Mouse (Mus musculus) liver, embryonic 14.5 days (tissue): Measurements from ENCODE around the gene Agap3. TPM values are rescaled to one million over a fixed set of nuclear protein-coding genes. Genes with fewer than 3 reads are reported as not detected.

Experiments
- ATAC-seq: fragments of 200-750 bp; cut with Nextera tagmentation; 2 replicates; pipeline ENCODE4 v1.8.0; 2017; ENCODE audit warnings: moderate number of reproducible peaks, mild to moderate bottlenecking, moderate library complexity; ENCODE audit not compliant: insufficient read depth
- DNase-seq, 3 experiments: peaks; one replicate each; pipeline ENCODE4 v3.0.0-alpha.2; 2012 to 2013; ENCODE audit warnings: low read depth in 3 of 3, low spot score in 3 of 3
- H3K27ac ChIP-seq: fragments of 300-500 bp; sonication (generic); 2 replicates; pipeline ENCODE4 v1.5.1; 2014; ENCODE audit warnings: moderate library complexity, mild to moderate bottlenecking, control low read depth, inconsistent platforms
- H3K27me3 ChIP-seq: fragments of 300-500 bp; sonication (generic); 2 replicates; pipeline ENCODE4 v1.6.1; 2014; ENCODE audit warnings: mild to moderate bottlenecking, low read length, moderate library complexity; ENCODE audit not compliant: control insufficient read depth, insufficient read depth
- H3K36me3 ChIP-seq: fragments of 300-500 bp; sonication (generic); replicated peaks from 2 replicates; pipeline ENCODE4 v1.6.1; 2014; ENCODE audit warnings: low read depth; ENCODE audit not compliant: control insufficient read depth, insufficient read depth
- H3K4me1 ChIP-seq, 2 experiments: fragments of 200-500 bp in 1 of 2; fragments of 300-500 bp in 1 of 2; sonication (generic) in 1 of 2; replicated peaks; 2 replicates each; pipeline ENCODE4 v1.6.1; 2012 to 2014; ENCODE audit warnings: antibody characterized with exemption in 1 of 2, inconsistent platforms in 1 of 2, low read length in 1 of 2; ENCODE audit not compliant: control insufficient read depth in 2 of 2, insufficient read depth in 2 of 2
- H3K4me2 ChIP-seq: fragments of 300-500 bp; sonication (generic); 2 replicates; pipeline ENCODE4 v1.6.1; 2014; ENCODE audit warnings: low read depth, mild to moderate bottlenecking, control low read depth, moderate library complexity
- H3K4me3 ChIP-seq, 2 experiments: fragments of 200-500 bp in 1 of 2; fragments of 300-500 bp in 1 of 2; sonication (generic) in 1 of 2; 2 replicates each; pipeline ENCODE4 v1.5.1; 2012 to 2014; ENCODE audit warnings: low read depth in 2 of 2, low read length in 2 of 2, mild to moderate bottlenecking in 2 of 2, control low read depth in 1 of 2, inconsistent platforms in 1 of 2, moderate library complexity in 1 of 2; ENCODE audit not compliant: insufficient read depth in 1 of 2
- H3K9ac ChIP-seq: fragments of 300-500 bp; sonication (generic); replicated peaks from 2 replicates; pipeline ENCODE4 v1.6.1; 2014; ENCODE audit warnings: mild to moderate bottlenecking, control low read depth, moderate library complexity
- H3K9me3 ChIP-seq: fragments of 300-500 bp; sonication (generic); 2 replicates; pipeline ENCODE4 v1.6.1; 2016; ENCODE audit warnings: low read length, mixed read lengths; ENCODE audit not compliant: control insufficient read depth
- CTCF ChIP-seq: IDR thresholded peaks from 2 replicates; pipeline ENCODE4 v1.5.1; 2016; ENCODE audit warnings: antibody characterized with exemption, low read depth, control low read depth
- EP300 ChIP-seq: IDR thresholded peaks from 2 replicates; pipeline ENCODE4 v1.6.1; 2016; ENCODE audit warnings: antibody characterized with exemption, low read depth
- WGBS: fragments of 180-500 bp; shearing (Covaris S2); extraction: QIAGEN DNeasy Blood & Tissue Kit; methylation state at CpG from one replicate; pipeline ENCODE4 v1.1.7; 2014; ENCODE audit not compliant: insufficient replicate concordance; 5-methylcytosine and 5-hydroxymethylcytosine counted together
- polyA plus RNA-seq, 2 experiments: library from polyadenylated mRNA; depleted of rRNA in 1 of 2; stranded (reverse) in 1 of 2; unstranded in 1 of 2; fragments of >200 nt; fragmentation: Nextera tagmentation in 1 of 2; extraction: Ambion mirVana in 1 of 2; gene quantifications; 2 replicates each; pipeline versions ENCODE4 v1.2.1 to v1.2.3; 2012 to 2014

The Agap3 gene
- polyA plus RNA-seq, 2 experiments, result 6.6 to 16.9 TPM

DNA sequence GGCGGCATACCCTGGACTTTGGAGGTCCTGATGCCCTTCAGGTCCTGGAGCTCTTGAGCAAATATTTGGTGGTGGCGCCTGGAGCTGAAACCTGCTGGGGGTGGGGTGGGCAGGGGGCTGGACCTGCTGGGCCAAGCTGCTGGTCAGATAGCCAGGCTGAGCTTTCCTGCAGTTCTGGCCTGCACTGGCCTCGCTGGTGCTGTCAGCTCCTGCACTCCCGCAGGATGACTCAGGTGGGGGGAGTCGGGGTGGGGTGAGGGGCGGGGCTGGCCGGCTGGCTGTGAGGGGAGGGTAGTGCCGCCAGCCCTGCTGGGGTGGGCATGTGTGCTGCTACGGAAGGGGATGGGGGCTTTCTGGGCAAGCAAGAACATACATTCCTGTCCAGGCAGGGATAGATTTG is 23.4 kb upstream of the Agap3 start:
- ATAC-seq, result no peak
- Histone ChIP-seq H3K4me3 (peak overlapping the region; percentile 22 to 32; a peak in 3 of 4 replicates), H3K9ac (no peak overlapping the region), H3K36me3 (no peaks in the 10 kb centered on the region; the same call in none of the 2 replicates), H3K27me3 (no peaks in the 10 kb centered on the region), H3K4me1 (peaks cover 18 to 25% of the 10 kb centered on the region in 2 experiments), H3K9me3 (no peaks in the 10 kb centered on the region), H3K27ac (no peak overlapping the region), H3K4me2 (peak overlapping the region; percentile 41)
- TF ChIP-seq EP300 (no peak), CTCF (no peak)
- WGBS, result 36% methylated on average over 9 of the region's 9 CpGs
- no peak for DNase-seq

GRCm38 (mm10) chr5:24433993-24434392 is 18.0 kb upstream of the Agap3 start:
- no peak overlapping the region for H3K4me3 ChIP-seq
- ATAC-seq, result no peak
- no peak overlapping the region for H3K4me2 ChIP-seq
- 76% methylated on average over 8 of the region's 8 CpGs for WGBS
- no peaks in the 10 kb centered on the region for H3K9me3 ChIP-seq
- H3K4me1 ChIP-seq, result no peaks in the 10 kb centered on the region
- no peak overlapping the region for H3K9ac ChIP-seq
- no peaks in the 10 kb centered on the region for H3K27me3 ChIP-seq
- DNase-seq, result no peak
- TF ChIP-seq EP300, result no peak
- TF ChIP-seq CTCF, result no peak
- H3K27ac ChIP-seq, result no peak overlapping the region
- H3K36me3 ChIP-seq, result peaks cover 2% of the 10 kb centered on the region

- Histone ChIP-seq H3K4me1 (peaks cover 6 to 8% of the 10 kb centered on the region in 2 experiments; a peak in 3 of 4 replicates), H3K27me3 (no peaks in the 10 kb centered on the region), H3K4me2 (no peak overlapping the region), H3K9me3 (no peaks in the 10 kb centered on the region), H3K9ac (no peak overlapping the region), H3K4me3 (no peak overlapping the region), H3K27ac (no peak overlapping the region), H3K36me3 (peaks cover 12% of the 10 kb centered on the region)
- no peak for DNase-seq
- TF ChIP-seq CTCF (no peak), EP300 (no peak)
- WGBS, result 83% methylated on average over 8 of the region's 8 CpGs
- no peak for ATAC-seq
These were observed 10.8 kb upstream of the Agap3 start for GRCm38 (mm10) chr5:24441187-24441586.

DNA sequence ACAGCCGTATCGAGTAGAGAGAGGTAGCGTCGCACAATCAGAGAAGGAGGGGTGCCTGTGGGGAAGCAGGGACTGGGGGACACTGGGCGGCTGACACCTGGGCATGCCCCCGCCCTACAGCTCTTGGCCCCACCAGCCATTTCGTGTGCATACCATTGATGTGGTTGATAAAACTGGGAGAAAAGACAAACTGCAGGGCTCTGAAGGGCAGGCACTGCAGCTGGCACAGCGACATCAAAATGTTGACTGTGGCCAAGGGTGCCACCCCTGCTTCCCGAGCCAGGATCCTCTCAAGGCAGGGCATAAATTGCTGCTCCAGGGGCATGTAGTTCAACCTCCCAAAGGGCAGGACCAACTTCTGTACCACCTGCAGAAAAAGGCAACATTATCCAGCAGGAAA is 9.9 kb upstream of the Agap3 start:
- DNase-seq, result no peak
- H3K4me1 ChIP-seq, result peaks cover 8% of the 10 kb centered on the region in 2 experiments
- H3K36me3 ChIP-seq, result peaks cover 12% of the 10 kb centered on the region
- ATAC-seq, result no peak
- H3K4me2 ChIP-seq, result no peak overlapping the region
- no peak overlapping the region for H3K27ac ChIP-seq
- no peak overlapping the region for H3K4me3 ChIP-seq
- H3K9me3 ChIP-seq, result no peaks in the 10 kb centered on the region
- H3K27me3 ChIP-seq, result no peaks in the 10 kb centered on the region
- TF ChIP-seq EP300 (no peak), CTCF (no peak)
- H3K9ac ChIP-seq, result no peak overlapping the region
- 74% methylated on average over 9 of the region's 9 CpGs for WGBS

DNA sequence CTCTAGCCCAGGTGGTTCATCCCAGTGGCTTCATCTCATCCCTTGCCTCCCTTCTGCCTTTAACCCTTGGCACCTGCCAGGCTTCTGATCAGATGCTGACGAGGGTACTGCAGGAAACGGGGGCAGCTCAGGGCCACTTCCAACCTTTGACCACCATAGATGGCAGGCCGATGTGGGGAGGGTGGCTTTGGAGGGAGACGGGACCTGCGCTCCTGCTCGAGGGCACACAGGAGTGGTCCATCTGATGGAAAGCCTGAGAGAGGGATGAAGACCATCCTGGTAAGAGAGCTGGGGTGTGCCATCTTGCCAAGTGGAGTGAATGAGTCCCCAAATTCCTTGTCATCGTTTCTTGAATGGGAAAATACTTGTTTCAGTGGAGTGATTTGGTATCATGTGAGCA is 8.8 kb upstream of the Agap3 start:
- TF ChIP-seq CTCF (no peak), EP300 (no peak)
- ATAC-seq (no peak), DNase-seq (no peak)
- H3K9ac ChIP-seq, result no peak overlapping the region
- H3K36me3 ChIP-seq, result peaks cover 10% of the 10 kb centered on the region
- H3K27me3 ChIP-seq, result no peaks in the 10 kb centered on the region
- no peak overlapping the region for H3K4me2 ChIP-seq
- H3K4me3 ChIP-seq, result no peak overlapping the region
- peaks cover 14 to 15% of the 10 kb centered on the region in 2 experiments for H3K4me1 ChIP-seq
- 80% methylated on average over 7 of the region's 7 CpGs for WGBS
- no peak overlapping the region for H3K27ac ChIP-seq
- H3K9me3 ChIP-seq, result no peaks in the 10 kb centered on the region

DNA sequence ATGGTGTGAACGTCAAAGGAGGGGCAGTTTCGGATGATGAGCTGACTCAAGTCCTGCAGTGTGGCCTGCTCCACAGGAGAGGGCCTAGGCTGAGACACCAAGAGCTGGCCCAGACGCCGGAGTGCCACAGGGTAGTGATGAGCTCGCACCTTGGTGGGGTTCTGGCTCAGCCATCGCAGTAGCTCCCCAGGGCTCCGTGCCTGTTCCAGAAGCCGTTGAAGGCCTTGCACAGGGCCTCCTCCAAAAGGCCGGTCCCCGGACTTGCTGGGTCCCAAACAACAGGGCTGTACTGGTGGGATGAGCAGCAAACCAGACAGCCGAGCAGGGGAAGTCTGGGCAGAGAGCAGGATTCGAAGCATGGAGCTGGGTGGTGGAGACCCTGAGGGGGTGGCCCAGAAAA is 8.1 kb upstream of the Agap3 start:
- Histone ChIP-seq H3K4me3 (peak overlapping the region; percentile 79 to 91; a peak in 3 of 4 replicates), H3K36me3 (peaks cover 10% of the 10 kb centered on the region), H3K9ac (peak overlapping the region; percentile 96), H3K4me1 (peaks cover 14 to 15% of the 10 kb centered on the region in 2 experiments), H3K27ac (no peak overlapping the region), H3K4me2 (peak overlapping the region; percentile 98), H3K27me3 (no peaks in the 10 kb centered on the region), H3K9me3 (no peaks in the 10 kb centered on the region)
- WGBS, result 79% methylated on average over 12 of the region's 12 CpGs
- no peak for TF ChIP-seq CTCF
- no peak for TF ChIP-seq EP300
- ATAC-seq (no peak), DNase-seq (no peak)
